Mouse (Mus musculus) heart, embryonic 15.5 days (tissue): Measurements from ENCODE around the gene Bpnt1. TPM values are rescaled to one million over a fixed set of nuclear protein-coding genes. Genes with fewer than 3 reads are reported as not detected.
A peak's percentile ranks its signal among the peaks of the same experiment; 100 is the strongest.

ENCODE experiments used
- ATAC-seq: fragments of 200-750 bp; cut with Nextera tagmentation; replicated peaks from 2 replicates; pipeline ENCODE4 v1.8.0; 2017; ENCODE audit warnings: low read depth, moderate TSS enrichment; ENCODE audit not compliant: insufficient number of reproducible peaks, insufficient read depth, low FRiP score
- H3K27ac ChIP-seq: fragments of 300-500 bp; sonication (generic); 2 replicates; pipeline ENCODE4 v1.5.1; 2015; ENCODE audit warnings: mild to moderate bottlenecking, inconsistent platforms
- H3K27me3 ChIP-seq: fragments of 300-500 bp; sonication (generic); 2 replicates; pipeline ENCODE4 v1.6.1; 2015; ENCODE audit warnings: inconsistent platforms
- H3K36me3 ChIP-seq: fragments of 300-500 bp; sonication (generic); 2 replicates; pipeline ENCODE4 v1.6.1; 2015; ENCODE audit warnings: mild to moderate bottlenecking, inconsistent platforms
- H3K4me1 ChIP-seq: fragments of 300-500 bp; sonication (generic); replicated peaks from 2 replicates; pipeline ENCODE4 v1.6.1; 2015; ENCODE audit warnings: inconsistent platforms
- H3K4me2 ChIP-seq: fragments of 300-500 bp; sonication (generic); 2 replicates; pipeline ENCODE4 v1.6.1; 2015; ENCODE audit warnings: inconsistent platforms, mild to moderate bottlenecking, moderate library complexity
- H3K4me3 ChIP-seq: fragments of 300-500 bp; sonication (generic); 2 replicates; pipeline ENCODE4 v1.5.1; 2015; ENCODE audit warnings: mild to moderate bottlenecking, inconsistent platforms
- H3K9ac ChIP-seq: fragments of 300-500 bp; sonication (generic); 2 replicates; pipeline ENCODE4 v1.6.1; 2015; ENCODE audit warnings: mild to moderate bottlenecking, inconsistent platforms
- H3K9me3 ChIP-seq: fragments of 300-500 bp; sonication (generic); replicated peaks from 2 replicates; pipeline ENCODE4 v1.6.1; 2016; ENCODE audit warnings: inconsistent platforms
- WGBS: fragments of 180-500 bp; shearing (Covaris S2); methylation state at CpG from one replicate; pipeline ENCODE4 v1.1.7; 2015; ENCODE audit warnings: mixed read lengths; 5-methylcytosine and 5-hydroxymethylcytosine counted together
- microRNA counts: library from miRNA; unstranded; fragments of <30 nt; microRNA quantifications from one replicate; lab custom pipeline; 2016
- microRNA-seq: library from miRNA; unstranded; fragments of <30 nt; microRNA quantifications from one replicate; pipeline ENCODE4, GENCODE M21; 2016
- polyA plus RNA-seq: library from polyadenylated mRNA; unstranded; fragments of >200 nt; fragmentation: Nextera tagmentation; extraction: Ambion mirVana; gene quantifications from 2 replicates; pipeline ENCODE4 v1.2.1, GENCODE M21; 2015

Bpnt1 gene
- polyA plus RNA-seq, 1 experiment from 2014 or later: 26.4 TPM

DNA sequence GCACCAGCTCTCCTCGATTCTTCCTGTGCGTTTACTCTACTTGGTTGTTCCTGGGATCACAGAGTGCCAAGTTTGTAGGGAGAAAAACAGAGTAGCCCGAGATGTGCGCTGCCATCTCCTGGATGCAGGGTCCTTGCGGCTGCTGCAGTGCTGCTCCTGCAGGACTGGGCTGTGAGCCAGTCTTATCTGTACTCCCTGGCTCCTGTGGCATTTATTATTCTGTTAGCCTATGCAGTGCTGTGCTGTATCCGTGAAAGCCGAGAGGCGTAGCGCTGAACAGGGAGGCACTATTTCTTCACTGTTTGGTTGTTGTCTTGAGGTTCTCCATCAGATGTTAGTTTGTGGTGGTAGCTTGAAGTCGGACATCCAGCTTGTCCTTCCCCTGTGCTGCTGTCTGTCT lies 74.0 kb downstream of the Bpnt1 start:
- Histone ChIP-seq H3K4me2 (no peak overlapping the region), H3K36me3 (peaks cover 78% of the 10 kb centered on the region), H3K9me3 (no peaks in the 10 kb centered on the region), H3K27me3 (no peaks in the 10 kb centered on the region), H3K4me1 (peaks cover 5% of the 10 kb centered on the region), H3K4me3 (no peak overlapping the region), H3K9ac (no peak overlapping the region), H3K27ac (no peak overlapping the region)
- WGBS: 53% methylated on average over 10 of the region's 10 CpGs
- peak; percentile 75 for ATAC-seq

MicroRNA genes within 50 kb of the gene (microRNA counts, 519-probe panel; counts per million panel counts)
- microRNA mmu-miR-194 (lab: Ali Mortazavi, UCI): 2,499 counts per million, percentile 52 among the panel's probes with 10 or more counts

Small RNA genes lying within 50 kb of the gene (microRNA-seq; reads per million reads assigned to microRNA genes)
- gene Mir194-1: 37.4 reads per million, percentile 38 among the genes with 10 or more reads in this experiment
- 307 reads per million, percentile 66 among the genes with 10 or more reads in this experiment for gene Mir215

Other genes with a start within 250 kb of the Bpnt1 start
- 15.1 and 18.6 TPM in 2 replicates for gene Rab3gap2, start 128.0 kb upstream of the Bpnt1 start, polyA plus RNA-seq
- gene Iars2, start 2.8 kb upstream of the Bpnt1 start, polyA plus RNA-seq: 35.5 and 36.8 TPM in 2 replicates
- 96.4 and 99.7 TPM in 2 replicates for gene Eprs, start 30.9 kb downstream of the Bpnt1 start, polyA plus RNA-seq
- 0.06 and 0.18 TPM in 2 replicates for gene Slc30a10, start 122.7 kb downstream of the Bpnt1 start, polyA plus RNA-seq